Mouse (Mus musculus): ENCODE data around the gene Cfap99.

DNA sequence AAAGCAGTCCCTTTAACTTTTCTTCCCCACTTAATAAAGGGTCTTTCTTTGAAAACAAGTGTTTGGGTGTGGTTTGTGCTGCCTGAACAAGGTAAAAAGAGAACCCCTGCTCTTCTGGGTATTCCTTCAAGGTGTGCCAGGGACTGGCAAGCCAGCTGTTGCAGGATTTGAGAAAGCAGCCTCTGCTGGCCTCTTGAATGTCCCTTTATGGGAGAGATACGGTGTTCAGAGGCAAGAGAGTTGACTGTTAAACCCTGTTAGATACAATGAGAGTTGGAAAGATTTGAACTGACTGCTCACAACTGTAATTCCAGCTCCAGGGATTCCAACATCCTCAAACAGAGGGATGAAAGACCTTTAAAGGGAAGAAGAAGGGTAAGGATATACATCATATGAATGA is 45.7 kb downstream of the Cfap99 start:
- no peak for TF ChIP-seq GATA1 (IDR thresholded peaks at IDR 0.05; ENCODE audit: borderline replicate concordance, low read length)
- TF ChIP-seq FLI1 (IDR thresholded peaks at IDR 0.05; ENCODE audit: low read length) = no peak
